Mouse (Mus musculus) central nervous system, embryonic 14 days (tissue): ENCODE results near the gene Gm28372. TPM values are rescaled to one million over a fixed set of nuclear protein-coding genes. Genes with fewer than 3 reads are reported as not detected.

ENCODE experiments used
- polyA plus RNA-seq: library from polyadenylated mRNA; depleted of rRNA; stranded (reverse); fragments of >200 nt; gene quantifications from 2 replicates; pipeline ENCODE4 v1.2.3, GENCODE M21; 2012; rRNA removed

Gene Gm28372
- not detected in 2 replicates for polyA plus RNA-seq

DNA sequence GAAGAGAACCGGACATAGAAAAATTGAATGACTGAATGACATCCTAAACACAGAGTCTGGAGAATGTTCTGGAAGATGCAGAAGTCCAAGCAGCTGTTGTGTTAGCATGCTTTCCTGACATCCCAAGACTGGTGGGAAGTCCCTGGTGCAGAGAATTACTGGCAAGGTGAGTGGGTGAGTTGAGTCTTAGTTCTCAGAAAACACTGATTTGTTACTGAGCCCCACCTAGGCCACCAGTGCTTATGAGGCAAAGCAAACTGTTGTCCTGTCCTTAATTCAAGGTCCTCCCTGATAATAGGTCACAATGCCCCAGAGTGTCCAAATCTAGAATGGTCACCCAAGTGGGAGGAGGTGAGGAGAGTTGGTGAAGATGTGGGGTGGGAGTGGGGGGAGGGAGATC, at the start of gene Gm28372, which contains the start of gene 1700020A23Rik:
Gm28372 (plus strand) TSS at position 301 of the 400 bp plus-strand sequence.
1700020A23Rik (plus strand) TSS at position 321 of the 400 bp plus-strand sequence.

DNA sequence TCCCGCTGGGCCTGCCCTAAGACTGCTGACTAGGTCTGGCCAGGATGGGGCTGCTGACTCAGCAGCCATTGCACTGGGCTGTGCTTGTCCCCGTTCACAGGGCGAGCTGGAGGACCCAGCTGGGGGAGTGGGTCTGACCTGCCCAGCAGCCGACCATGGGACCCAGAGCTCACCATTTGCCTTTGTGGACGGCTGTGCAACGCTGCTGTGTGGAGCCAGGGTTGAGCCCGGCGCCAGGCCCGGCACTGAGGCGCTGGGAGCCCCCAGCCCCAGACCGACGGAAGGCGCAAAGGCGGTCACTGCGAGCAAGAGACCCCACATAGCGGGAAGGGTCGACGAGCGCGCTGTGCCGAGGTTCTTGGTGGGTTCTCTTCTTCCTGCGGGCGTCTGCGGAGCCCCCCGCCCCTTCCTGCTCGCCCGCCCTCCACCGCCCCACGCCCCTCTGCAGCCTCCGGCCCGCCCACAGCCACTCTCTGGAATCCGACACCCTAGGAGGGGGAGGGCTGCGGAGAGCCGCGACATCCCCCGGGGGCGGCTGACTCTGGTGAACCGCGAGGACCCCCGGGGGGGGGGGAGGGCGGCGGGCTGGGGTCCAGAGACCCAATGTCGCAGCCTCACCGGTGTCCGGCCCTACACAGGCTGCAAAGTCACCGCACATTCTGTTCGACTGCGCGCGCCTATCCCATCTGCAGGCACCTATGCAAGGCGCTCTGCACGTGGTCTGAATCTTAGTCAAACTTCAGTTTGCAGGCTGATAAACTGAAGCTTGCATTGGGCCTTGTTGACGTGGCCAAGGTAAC, 7.7 kb upstream of the Gm28372 start, which contains the start of gene Cpxm1:
Cpxm1 (minus strand) TSS at position 389 of the 800 bp plus-strand sequence.

DNA sequence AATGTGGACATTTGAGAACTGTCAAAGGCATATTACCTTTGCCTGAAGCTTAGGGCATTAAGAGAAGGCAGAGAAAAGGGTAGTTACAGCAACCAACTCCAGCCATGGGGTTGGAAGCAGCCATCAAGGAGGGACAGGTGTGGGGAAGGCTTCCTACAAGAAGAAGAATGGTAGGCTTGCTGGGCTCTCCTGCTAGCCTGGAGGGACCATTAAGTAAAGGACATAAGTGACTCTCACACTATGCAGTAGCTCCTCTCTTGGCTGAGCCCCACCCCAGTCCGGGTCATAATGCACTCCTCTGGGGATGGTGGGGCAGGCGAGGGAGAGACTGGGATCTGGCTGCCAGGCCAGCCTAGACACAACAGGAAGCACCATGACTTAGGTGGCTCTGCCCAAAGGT, 1.1 kb downstream of the Gm28372 start, which contains the start of gene Tmem239:
Tmem239 (plus strand) TSS at position 301 of the 400 bp plus-strand sequence.

DNA sequence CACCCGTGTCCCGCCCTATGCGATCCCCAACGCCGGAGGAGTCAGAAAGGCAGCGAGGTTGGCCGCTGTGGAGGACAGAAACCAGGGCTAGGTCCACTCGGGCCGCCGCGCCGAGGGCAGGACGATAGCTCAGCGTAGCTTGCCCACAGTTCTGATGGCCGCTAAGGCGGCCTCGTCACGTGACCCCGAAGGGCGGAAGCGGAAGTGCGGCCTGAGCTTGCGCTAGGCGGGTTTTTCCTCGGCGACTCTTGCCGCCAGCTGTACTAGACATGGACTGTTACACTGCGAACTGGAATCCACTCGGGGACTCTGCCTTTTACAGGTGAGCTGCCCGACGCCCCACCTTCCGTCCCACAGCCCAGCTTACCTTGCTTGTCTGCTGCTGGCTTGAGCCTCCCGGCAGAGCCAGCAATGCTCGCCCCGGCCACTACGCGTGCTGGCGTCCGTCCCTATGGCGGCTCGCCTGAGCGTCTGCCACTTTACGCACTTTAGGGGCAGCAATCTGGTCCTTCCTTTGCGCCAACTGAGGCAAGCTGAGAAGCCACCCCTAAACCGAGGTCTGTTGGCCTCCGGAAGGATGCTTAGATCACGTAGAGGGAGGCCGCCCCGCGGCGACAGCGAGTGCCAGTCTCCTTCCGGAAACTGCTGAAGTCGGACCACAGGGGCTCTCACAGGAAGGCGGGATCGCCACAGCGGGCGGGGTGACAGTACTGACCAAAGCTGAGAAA, 19.3 kb downstream of the Gm28372 start, which contains the start of the genes Vps16 and Pced1a:
Vps16 (plus strand) TSS at position 214 of the 728 bp plus-strand sequence.
Pced1a (minus strand) TSS at position 576 of the 728 bp plus-strand sequence.

DNA sequence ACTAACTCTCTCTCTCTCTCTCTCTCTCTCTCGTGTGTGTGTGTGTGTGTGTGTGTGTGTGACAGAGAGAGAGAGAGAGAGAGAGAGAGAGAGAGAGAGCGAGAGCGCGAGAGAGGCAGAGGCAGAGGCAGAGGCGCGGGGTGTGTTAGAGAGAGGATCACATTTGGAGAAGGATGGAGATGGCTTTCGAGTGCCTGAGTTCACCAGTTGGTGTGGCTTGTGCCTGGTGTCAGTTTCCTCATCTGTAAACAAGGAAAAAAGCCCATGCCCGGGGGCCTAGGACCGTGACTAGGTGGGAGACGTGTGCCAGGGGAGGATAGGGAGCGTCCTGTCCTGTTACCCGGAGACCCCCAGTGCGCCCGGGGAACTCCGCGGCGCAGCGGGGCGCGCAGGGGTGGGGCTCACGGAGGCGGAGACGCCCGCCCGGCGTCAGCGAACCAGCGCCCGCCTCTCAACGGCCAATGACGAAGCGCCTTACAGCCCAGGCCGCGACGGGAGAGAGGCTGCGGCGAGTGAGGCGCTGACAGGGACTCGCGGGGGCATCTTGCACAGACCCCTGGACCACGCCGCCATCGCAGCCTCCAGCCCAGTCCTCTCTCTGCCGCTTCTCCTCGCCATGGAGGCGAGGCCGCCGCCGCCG, 44.9 kb downstream of the Gm28372 start, which contains the start of gene Ptpra:
Ptpra (plus strand) TSS at position 485 of the 640 bp plus-strand sequence.

Other genes starting within 250 kb of the Gm28372 start
- 319 and 341 TPM in 2 replicates for gene Snrpb, start 225.8 kb upstream of the Gm28372 start, polyA plus RNA-seq
- gene Tmc2, start 210.0 kb upstream of the Gm28372 start, polyA plus RNA-seq, result 0.03 TPM in 1 of 2 replicates, not detected in the other
- gene Nop56, start 130.8 kb upstream of the Gm28372 start, polyA plus RNA-seq, result 274 and 277 TPM in 2 replicates
- 195 and 196 TPM in 2 replicates for gene Idh3b, start 120.7 kb upstream of the Gm28372 start, polyA plus RNA-seq
- 20.6 and 24.3 TPM in 2 replicates for gene Ebf4, start 110.1 kb upstream of the Gm28372 start, polyA plus RNA-seq
- gene Cpxm1, start 7.7 kb upstream of the Gm28372 start, polyA plus RNA-seq, result 22.4 and 46.7 TPM in 2 replicates
- gene 1700020A23Rik, start within 50 bp of the Gm28372 start, polyA plus RNA-seq, result not detected in 2 replicates
- gene Tmem239, start 1.2 kb downstream of the Gm28372 start, polyA plus RNA-seq, result not detected in 2 replicates
- 160 and 172 TPM in 2 replicates for gene Vps16, start 19.1 kb downstream of the Gm28372 start, polyA plus RNA-seq
- 35.8 and 39.7 TPM in 2 replicates for gene Pced1a, start 19.5 kb downstream of the Gm28372 start, polyA plus RNA-seq
- gene Ptpra, start 45.0 kb downstream of the Gm28372 start, polyA plus RNA-seq, result 120 and 125 TPM in 2 replicates
- 74.1 and 74.6 TPM in 2 replicates for gene Mrps26, start 158.5 kb downstream of the Gm28372 start, polyA plus RNA-seq
- gene Oxt, start 170.9 kb downstream of the Gm28372 start, polyA plus RNA-seq, result 0.45 TPM in 1 of 2 replicates, not detected in the other
- 1.7 and 2.7 TPM in 2 replicates for gene Avp, start 177.3 kb downstream of the Gm28372 start, polyA plus RNA-seq
- 5.3 and 6.4 TPM in 2 replicates for gene Fastkd5, start 224.8 kb downstream of the Gm28372 start, polyA plus RNA-seq
- 9.8 and 9.9 TPM in 2 replicates for gene Ubox5, start 224.8 kb downstream of the Gm28372 start, polyA plus RNA-seq
- gene Lzts3, start 237.6 kb downstream of the Gm28372 start, polyA plus RNA-seq, result 27.5 and 29.7 TPM in 2 replicates